Mouse (Mus musculus) left cerebral cortex, postnatal 4 days (tissue): ENCODE data around the gene Ticrr. TPM values are rescaled to one million over a fixed set of nuclear protein-coding genes. Genes with fewer than 3 reads are reported as not detected.

Experiments used
- DNase-seq: peaks from one replicate; pipeline ENCODE4 v3.0.0-alpha.2; 2022
- intact Hi-C: fragments of 180-260 bp; cut with DNase I; formaldehyde crosslinking; loops from one replicate; pipeline ENCODE4 v1.15.1; 2025
- total RNA-seq, 2 experiments: library from RNA; stranded (reverse); gene quantifications; 2 replicates each; pipeline ENCODE4 v1.2.3; 2021

Gene Ticrr
- total RNA-seq, 2 experiments from 2014 or later, result 2.3 to 2.7 TPM

DNA sequence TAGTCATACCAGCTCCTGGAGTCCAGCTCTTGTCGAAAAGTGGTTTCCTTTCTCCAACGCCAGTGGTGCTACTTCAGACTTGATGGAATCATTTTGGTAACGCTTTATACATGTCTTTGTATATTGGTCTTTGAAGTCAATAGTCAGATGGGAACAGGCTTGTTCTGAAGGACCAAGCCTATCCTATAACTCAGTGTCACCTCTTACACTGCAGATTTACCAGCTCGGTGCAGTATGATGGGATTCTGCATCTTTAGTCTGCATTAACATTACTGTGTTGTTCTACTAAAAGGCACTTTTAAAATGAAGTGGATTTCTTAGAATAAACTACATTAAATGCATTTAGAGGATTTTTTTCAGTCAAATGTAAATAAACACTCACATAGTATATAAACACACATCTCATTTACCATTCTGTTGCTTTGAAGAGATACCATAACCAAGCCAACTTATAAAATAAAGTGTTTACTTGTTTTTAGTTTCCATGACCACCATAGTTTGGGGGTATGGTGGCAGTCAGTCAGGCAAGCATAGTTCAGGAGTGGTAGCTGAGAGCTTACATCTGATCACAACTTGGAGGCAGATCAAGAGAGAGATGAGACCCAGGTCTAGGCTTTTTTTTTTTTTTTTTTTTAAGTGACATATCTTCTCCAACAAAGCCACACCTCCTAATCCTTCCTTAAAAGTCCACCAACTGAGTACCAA, 11.1 kb downstream of the Ticrr start:
- intact Hi-C loops, result no loop called here
- DNase-seq, result no peak

- intact Hi-C loops, result no loop called here
- DNase-seq, result no peak
Observed at GRCm38 (mm10) chr7:79679186-79679585, 19.2 kb downstream of the Ticrr start.

- no peak for DNase-seq
- intact Hi-C loops, result no loop called here
Observed at GRCm38 (mm10) chr7:79680231-79680630, 20.2 kb downstream of the Ticrr start.

GRCm38 (mm10) chr7:79696495-79696894, 36.5 kb downstream of the Ticrr start:
- intact Hi-C loops, result no loop called here
- DNase-seq, result no peak

DNA sequence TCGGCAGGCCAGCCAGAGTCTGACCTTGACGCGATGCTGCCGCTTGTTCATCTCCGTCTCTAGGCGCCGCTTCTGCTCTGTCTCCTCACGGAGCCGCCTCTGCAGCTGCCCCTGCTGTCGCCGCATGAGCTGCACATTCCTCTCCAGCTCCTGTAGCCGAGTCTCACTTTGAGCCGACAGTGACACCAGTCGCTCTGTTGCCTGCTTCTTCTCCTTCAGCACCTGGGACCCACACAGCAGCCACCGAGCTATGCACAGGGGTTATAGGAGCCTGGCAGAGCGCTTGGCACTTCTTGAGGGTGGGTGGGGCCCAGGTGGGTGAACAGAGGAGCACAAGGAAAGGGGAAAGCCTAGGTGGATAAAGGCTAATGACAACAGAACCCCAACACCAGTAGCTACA, 42.8 kb downstream of the Ticrr start:
- no peak for DNase-seq
- intact Hi-C loops, result no loop called here

GRCm38 (mm10) chr7:79705210-79705609, 45.2 kb downstream of the Ticrr start:
- intact Hi-C loops, result no loop called here
- DNase-seq, result no peak

DNA sequence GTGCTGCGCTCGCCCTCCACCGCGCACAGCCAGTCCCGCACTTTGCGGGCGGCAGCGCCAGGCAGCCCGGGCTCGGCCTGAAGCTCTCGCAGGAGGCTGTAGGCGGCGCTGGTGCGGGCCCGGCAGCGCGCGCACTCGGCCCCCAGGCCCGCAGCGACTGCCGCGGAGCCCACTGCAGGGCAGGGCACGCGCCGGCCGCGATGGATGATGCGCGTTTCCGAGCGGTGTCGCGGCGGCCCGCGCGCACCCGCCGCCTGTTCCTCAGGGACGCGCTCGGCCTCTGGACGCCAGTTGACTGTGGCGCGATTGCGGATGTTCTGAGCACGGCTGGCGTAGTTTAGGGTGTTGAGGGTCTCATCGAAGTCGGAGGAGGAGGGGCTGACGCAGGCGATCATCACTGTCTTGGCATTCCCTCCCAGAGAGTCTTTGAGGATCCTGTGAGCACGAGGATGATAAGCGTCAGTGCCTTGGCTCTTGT, 50.2 kb downstream of the Ticrr start:
- peak; percentile 74 for DNase-seq
- intact Hi-C loops, result no loop called here

DNA sequence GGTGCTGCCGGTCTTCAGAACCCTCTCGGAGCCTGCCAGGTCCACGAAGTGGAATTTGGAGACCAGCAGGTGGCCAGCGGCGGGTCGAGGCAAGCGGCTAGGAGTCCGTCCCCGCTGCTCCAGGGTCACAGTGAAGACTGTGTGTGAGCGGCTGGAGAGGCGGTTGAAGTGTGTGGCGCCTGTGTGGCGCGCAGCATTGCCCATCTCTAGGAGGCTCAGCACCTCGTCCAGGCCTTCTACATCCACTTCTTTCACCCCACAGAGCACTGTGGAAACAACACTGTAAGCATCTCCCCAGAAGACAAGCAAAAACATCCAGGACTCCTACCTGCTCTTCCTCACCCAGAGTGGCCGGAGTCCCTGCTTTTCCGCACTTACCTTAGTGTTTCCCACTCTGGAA, 50.8 kb downstream of the Ticrr start:
- intact Hi-C loops, result no loop called here
- DNase-seq, result no peak

GRCm38 (mm10) chr7:79715187-79715981, 55.4 kb downstream of the Ticrr start, which contains the start of gene Kif7:
Gene Kif7 (minus strand): TSS chr7:79715720.
- DNase-seq, result peak; percentile 88
- intact Hi-C loops, result no loop called here

DNA sequence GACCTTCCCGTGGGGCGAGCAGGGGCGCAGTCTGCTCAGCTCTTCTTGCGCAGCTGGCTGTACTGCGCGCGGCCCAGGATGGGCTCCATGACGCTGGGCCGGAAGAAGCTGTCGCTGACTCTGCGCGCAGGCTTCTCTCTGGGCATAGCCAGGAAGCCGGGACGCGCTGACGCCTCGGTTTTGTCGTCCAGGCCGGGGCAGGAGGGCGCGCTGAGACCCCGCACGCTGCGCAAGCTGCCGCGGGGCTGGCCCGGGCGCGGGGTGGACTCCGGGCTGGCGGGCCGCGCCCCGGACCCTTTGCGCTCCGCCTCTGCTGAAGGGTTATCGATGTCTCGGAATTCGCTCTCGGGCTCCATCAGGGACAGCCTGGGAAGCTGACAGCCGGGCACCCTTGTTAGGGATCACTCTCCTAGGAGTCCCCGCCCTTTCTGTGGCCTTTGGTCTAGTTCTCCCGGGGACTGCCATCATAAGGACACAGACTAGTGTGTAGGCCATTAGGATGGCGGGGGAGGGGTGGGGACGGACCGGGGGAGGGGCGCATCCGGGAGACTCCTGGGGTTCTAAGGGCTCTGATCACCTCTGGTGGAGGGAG, 61.5 kb downstream of the Ticrr start:
- intact Hi-C loops, result no loop called here
- DNase-seq, result peak; percentile 27

DNA sequence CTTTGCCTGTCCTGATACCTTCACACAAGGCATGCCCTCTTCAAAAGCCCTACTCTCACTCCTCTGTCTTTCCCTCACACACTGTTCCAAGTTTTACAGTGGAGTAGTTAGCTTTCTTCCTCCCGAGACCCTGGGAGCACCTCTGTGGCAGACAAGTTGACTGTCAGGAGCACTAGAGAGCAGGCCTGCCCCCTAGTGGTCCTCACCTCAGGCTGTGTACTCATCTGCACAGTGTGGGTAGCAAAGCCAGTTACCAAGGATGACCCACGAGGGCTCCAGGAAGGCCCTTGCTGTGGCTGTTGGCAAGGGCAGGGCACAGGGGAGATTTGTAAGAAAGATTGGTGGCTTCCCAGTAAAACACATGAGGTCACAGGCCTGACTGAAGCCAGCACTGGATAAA, 67.1 kb downstream of the Ticrr start:
- intact Hi-C loops, result no loop called here

GRCm38 (mm10) chr7:79728219-79728618, 68.2 kb downstream of the Ticrr start:
- DNase-seq, result peak; percentile 46
- intact Hi-C loops, result no loop called here

More for the DNA sequence above, 67.1 kb downstream of the Ticrr start:
- peak; percentile 62 for DNase-seq

DNA sequence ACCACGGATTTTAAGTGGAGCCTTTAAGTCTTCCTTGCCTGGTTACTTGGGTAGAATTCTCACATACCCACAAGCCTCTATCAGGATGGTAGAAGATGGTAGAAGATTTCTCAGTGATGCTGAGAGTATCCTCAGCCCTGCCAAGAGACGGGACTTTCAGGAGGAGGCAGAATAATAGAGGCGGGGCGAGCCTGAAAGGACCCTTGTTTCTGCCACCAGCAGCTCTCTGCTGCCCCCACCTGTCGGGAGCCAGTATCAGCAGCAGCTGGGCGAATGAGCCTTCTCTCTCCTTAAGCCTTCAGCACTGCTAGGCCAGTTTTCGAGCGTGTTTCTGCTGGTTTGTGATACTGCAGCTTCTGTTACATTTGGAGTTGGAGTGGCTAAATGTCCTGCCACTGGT, 69.2 kb downstream of the Ticrr start:
- peak; percentile 73 for DNase-seq
- intact Hi-C loops, result no loop called here

- DNase-seq, result peak; percentile 20
- intact Hi-C loops, result no loop called here
Observed at GRCm38 (mm10) chr7:79729743-79730370, 69.9 kb downstream of the Ticrr start.

- intact Hi-C loops, result no loop called here
- DNase-seq, result no peak
Observed at GRCm38 (mm10) chr7:79731438-79731837, 71.4 kb downstream of the Ticrr start.

GRCm38 (mm10) chr7:79732622-79733021, 72.6 kb downstream of the Ticrr start, which contains the start of gene Plin1:
Gene Plin1 (minus strand): TSS chr7:79732903.
- intact Hi-C loops, result no loop called here
- no peak for DNase-seq

DNA sequence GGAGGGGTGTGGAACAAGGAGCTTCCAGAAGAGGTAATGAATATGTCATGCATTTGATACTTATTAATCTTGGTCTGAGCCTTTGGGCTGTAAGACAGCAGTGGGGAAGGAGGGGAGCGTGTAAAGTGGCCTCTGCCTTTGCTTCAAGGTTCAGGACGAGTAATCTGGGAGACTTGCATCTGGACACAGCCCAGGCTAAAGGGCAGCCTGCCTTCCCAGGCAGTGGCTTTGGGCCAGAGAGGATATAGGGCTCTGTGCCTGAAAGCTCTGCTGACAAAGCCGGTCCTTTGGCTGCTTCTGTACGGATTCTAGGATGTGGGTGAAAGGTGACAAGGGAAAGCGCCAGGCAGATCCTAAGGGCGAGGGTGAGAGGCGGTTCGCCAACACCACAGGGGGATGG, 74.6 kb downstream of the Ticrr start:
- intact Hi-C loops, result no loop called here
- no peak for DNase-seq

- intact Hi-C loops, result no loop called here
- no peak for DNase-seq
Observed at GRCm38 (mm10) chr7:79736511-79736910, 76.5 kb downstream of the Ticrr start.

- intact Hi-C loops, result no loop called here
- DNase-seq, result no peak
Observed at GRCm38 (mm10) chr7:79738913-79739312, 78.9 kb downstream of the Ticrr start.

DNA sequence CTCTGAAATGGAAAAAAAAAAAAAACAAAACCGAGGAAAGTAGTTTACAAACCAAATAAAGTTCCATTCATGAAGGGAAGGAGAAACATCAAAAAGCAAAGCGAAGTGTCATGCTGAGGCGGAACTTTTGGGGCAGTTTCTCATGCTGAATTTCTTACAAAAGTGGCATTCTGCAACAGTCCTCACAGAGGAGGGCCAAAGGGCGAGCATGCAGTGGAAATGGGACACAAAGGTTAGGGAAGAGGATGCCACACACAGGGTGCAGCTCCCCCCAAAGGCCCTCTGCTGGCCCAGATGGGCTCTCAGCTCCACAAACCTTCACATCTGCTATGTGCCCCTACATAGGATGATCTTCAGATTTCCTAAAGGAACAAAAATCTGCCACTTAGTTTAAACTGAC, 80.3 kb downstream of the Ticrr start:
- intact Hi-C loops, result no loop called here
- DNase-seq, result no peak

DNA sequence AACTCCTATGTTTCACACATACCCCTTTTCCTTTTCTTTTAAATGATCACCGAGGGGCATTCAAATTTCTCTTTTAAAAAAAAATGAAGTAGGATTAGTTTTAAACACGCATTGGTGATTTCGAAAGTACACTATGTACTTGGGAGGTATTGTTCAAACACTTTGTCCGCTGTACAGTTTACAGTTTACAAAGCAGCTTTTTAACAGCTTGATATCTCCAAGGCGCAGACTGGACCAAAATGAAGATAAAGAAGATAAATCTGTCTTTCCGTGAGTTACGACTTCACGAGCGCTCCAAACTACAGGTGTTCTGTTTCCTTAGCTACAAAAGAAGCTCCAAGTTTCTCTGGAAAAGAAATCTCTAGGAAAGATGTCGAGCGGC, 82.3 kb downstream of the Ticrr start:
- no peak for DNase-seq
- intact Hi-C loops, result no loop called here
